Mouse (Mus musculus) heart, embryonic 13.5 days (tissue): ENCODE measurements around the gene Rarb. TPM values are rescaled to one million over a fixed set of nuclear protein-coding genes. Genes with fewer than 3 reads are reported as not detected.

Experiments
- ATAC-seq: fragments of 200-750 bp; cut with Nextera tagmentation; 2 replicates; pipeline ENCODE4 v1.8.0; 2017; ENCODE audit warnings: moderate TSS enrichment; ENCODE audit not compliant: insufficient number of reproducible peaks, low FRiP score, low TSS enrichment; ENCODE audit errors: extremely low read depth
- H3K27ac ChIP-seq: fragments of 300-500 bp; sonication (generic); replicated peaks from 2 replicates; pipeline ENCODE4 v1.5.1; 2015; ENCODE audit warnings: moderate library complexity, mild to moderate bottlenecking, inconsistent platforms
- H3K27me3 ChIP-seq: fragments of 300-500 bp; sonication (generic); replicated peaks from 2 replicates; pipeline ENCODE4 v1.6.1; 2015; ENCODE audit warnings: mild to moderate bottlenecking, inconsistent platforms
- H3K36me3 ChIP-seq: fragments of 300-500 bp; sonication (generic); 2 replicates; pipeline ENCODE4 v1.6.1; 2015; ENCODE audit warnings: mild to moderate bottlenecking, inconsistent platforms
- H3K4me1 ChIP-seq: fragments of 300-500 bp; sonication (generic); 2 replicates; pipeline ENCODE4 v1.6.1; 2015; ENCODE audit warnings: inconsistent platforms
- H3K4me2 ChIP-seq: fragments of 300-500 bp; sonication (generic); 2 replicates; pipeline ENCODE4 v1.6.1; 2015; ENCODE audit warnings: inconsistent platforms, mild to moderate bottlenecking, moderate library complexity
- H3K4me3 ChIP-seq: fragments of 300-500 bp; sonication (generic); 2 replicates; pipeline ENCODE4 v1.5.1; 2015; ENCODE audit warnings: moderate library complexity, mild to moderate bottlenecking, inconsistent platforms
- H3K9ac ChIP-seq: fragments of 300-500 bp; sonication (generic); 2 replicates; pipeline ENCODE4 v1.6.1; 2015; ENCODE audit warnings: inconsistent platforms, mild to moderate bottlenecking, moderate library complexity
- H3K9me3 ChIP-seq: fragments of 300-500 bp; sonication (generic); 2 replicates; pipeline ENCODE4 v1.6.1; 2016; ENCODE audit warnings: inconsistent platforms
- WGBS: fragments of 180-500 bp; shearing (Covaris S2); methylation state at CpG from one replicate; pipeline ENCODE4 v1.1.7; 2015; ENCODE audit warnings: mixed read lengths; 5-methylcytosine and 5-hydroxymethylcytosine counted together
- polyA plus RNA-seq: library from polyadenylated mRNA; unstranded; fragments of >200 nt; fragmentation: Nextera tagmentation; extraction: Ambion mirVana; gene quantifications from 2 replicates; pipeline ENCODE4 v1.2.1, GENCODE M21; 2015

Rarb gene
- polyA plus RNA-seq, 1 experiment from 2014 or later: 12.4 TPM

- Histone ChIP-seq H3K9ac (no peak overlapping the region), H3K4me2 (no peak overlapping the region), H3K27me3 (no peaks in the 10 kb centered on the region), H3K4me3 (no peak overlapping the region), H3K36me3 (peaks cover 9% of the 10 kb centered on the region; the same call in 1 of the 2 replicates), H3K9me3 (no peaks in the 10 kb centered on the region), H3K27ac (no peak overlapping the region), H3K4me1 (peaks cover 80% of the 10 kb centered on the region)
- WGBS: 74% methylated on average over 1 of the region's 1 CpGs
- ATAC-seq: no peak
Measured at GRCm38 (mm10) chr14:16552293-16552692, 266.7 kb downstream of the Rarb start.

GRCm38 (mm10) chr14:16551843-16552242, 267.1 kb downstream of the Rarb start:
- H3K4me2 ChIP-seq: no peak overlapping the region
- no peaks in the 10 kb centered on the region for H3K9me3 ChIP-seq
- ATAC-seq: no peak
- H3K27ac ChIP-seq: no peak overlapping the region; the same call in 1 of the 2 replicates
- no peaks in the 10 kb centered on the region for H3K27me3 ChIP-seq
- WGBS: 84% methylated on average over 1 of the region's 1 CpGs
- H3K4me1 ChIP-seq: peaks cover 80% of the 10 kb centered on the region
- peaks cover 13% of the 10 kb centered on the region for H3K36me3 ChIP-seq
- no peak overlapping the region for H3K4me3 ChIP-seq
- H3K9ac ChIP-seq: no peak overlapping the region

GRCm38 (mm10) chr14:16548200-16548576, 270.8 kb downstream of the Rarb start:
- Histone ChIP-seq H3K36me3 (peaks cover 36% of the 10 kb centered on the region), H3K4me3 (no peak overlapping the region), H3K9me3 (no peaks in the 10 kb centered on the region), H3K4me1 (peaks cover 56% of the 10 kb centered on the region), H3K9ac (no peak overlapping the region), H3K27ac (peak overlapping the region; percentile 33), H3K4me2 (no peak overlapping the region), H3K27me3 (no peaks in the 10 kb centered on the region)
- 87% methylated on average over 8 of the region's 8 CpGs for WGBS
- ATAC-seq: no peak

GRCm38 (mm10) chr14:16547492-16548199, 271.3 kb downstream of the Rarb start:
- WGBS: 60% methylated on average over 6 of the region's 6 CpGs
- no peak for ATAC-seq
- Histone ChIP-seq H3K4me3 (no peak overlapping the region), H3K27me3 (no peaks in the 10 kb centered on the region), H3K36me3 (peaks cover 37% of the 10 kb centered on the region), H3K4me2 (no peak overlapping the region), H3K9ac (no peak overlapping the region), H3K9me3 (no peaks in the 10 kb centered on the region), H3K27ac (peak overlapping the region; percentile 33), H3K4me1 (peaks cover 51% of the 10 kb centered on the region)

GRCm38 (mm10) chr14:16544995-16545394, 274.0 kb downstream of the Rarb start:
- no peak for ATAC-seq
- no peak overlapping the region for H3K4me2 ChIP-seq

GRCm38 (mm10) chr14:16541641-16542040, 277.3 kb downstream of the Rarb start:
- no peak overlapping the region for H3K9ac ChIP-seq
- H3K36me3 ChIP-seq: peaks cover 27% of the 10 kb centered on the region
- WGBS: 53% methylated on average over 1 of the region's 1 CpGs
- no peaks in the 10 kb centered on the region for H3K27me3 ChIP-seq
- peaks cover 12% of the 10 kb centered on the region for H3K4me1 ChIP-seq
- H3K27ac ChIP-seq: no peak overlapping the region
- H3K9me3 ChIP-seq: no peaks in the 10 kb centered on the region
- H3K4me3 ChIP-seq: no peak overlapping the region
- H3K4me2 ChIP-seq: no peak overlapping the region
- no peak for ATAC-seq

More at GRCm38 (mm10) chr14:16544995-16545394, 274.0 kb downstream of the Rarb start:
- H3K4me3 ChIP-seq: no peak overlapping the region
- no peaks in the 10 kb centered on the region for H3K9me3 ChIP-seq
- H3K27me3 ChIP-seq: no peaks in the 10 kb centered on the region
- H3K27ac ChIP-seq: no peak overlapping the region
- H3K4me1 ChIP-seq: peaks cover 41% of the 10 kb centered on the region
- H3K9ac ChIP-seq: no peak overlapping the region
- WGBS: 75% methylated on average over 2 of the region's 2 CpGs
- peaks cover 41% of the 10 kb centered on the region for H3K36me3 ChIP-seq

- peaks cover 16% of the 10 kb centered on the region for H3K36me3 ChIP-seq
- no peak for ATAC-seq
- no peak overlapping the region for H3K4me2 ChIP-seq
- H3K4me3 ChIP-seq: no peak overlapping the region
- WGBS: 54% methylated on average over 4 of the region's 4 CpGs
- H3K9me3 ChIP-seq: no peaks in the 10 kb centered on the region
- H3K27ac ChIP-seq: no peak overlapping the region
- no peaks in the 10 kb centered on the region for H3K27me3 ChIP-seq
- no peak overlapping the region for H3K9ac ChIP-seq
- 0 out of 2 replicates have a peak, but pooled peaks cover under 1% of the 10 kb centered on the region for H3K4me1 ChIP-seq
Measured at GRCm38 (mm10) chr14:16537433-16537832, 281.5 kb downstream of the Rarb start.

GRCm38 (mm10) chr14:16528631-16529030, 290.3 kb downstream of the Rarb start:
- H3K27me3 ChIP-seq: no peaks in the 10 kb centered on the region
- H3K4me1 ChIP-seq: 0 out of 2 replicates have a peak, but pooled peaks cover 5% of the 10 kb centered on the region
- no peak overlapping the region for H3K4me2 ChIP-seq
- no peak for ATAC-seq
- no peak overlapping the region for H3K9ac ChIP-seq
- no peak overlapping the region for H3K4me3 ChIP-seq
- H3K9me3 ChIP-seq: no peaks in the 10 kb centered on the region
- no peak overlapping the region for H3K27ac ChIP-seq
- peaks cover 5% of the 10 kb centered on the region; the same call in 1 of the 2 replicates for H3K36me3 ChIP-seq
- WGBS: 52% methylated on average over 2 of the region's 2 CpGs

- 78% methylated on average over 3 of the region's 3 CpGs for WGBS
- 0 out of 2 replicates have a peak, but pooled peaks cover 5% of the 10 kb centered on the region for H3K4me1 ChIP-seq
- peaks cover under 1% of the 10 kb centered on the region; the same call in 1 of the 2 replicates for H3K36me3 ChIP-seq
- no peak overlapping the region for H3K4me3 ChIP-seq
- no peak for ATAC-seq
- no peak overlapping the region for H3K9ac ChIP-seq
- no peaks in the 10 kb centered on the region for H3K9me3 ChIP-seq
- no peaks in the 10 kb centered on the region for H3K27me3 ChIP-seq
- H3K4me2 ChIP-seq: no peak overlapping the region
- no peak overlapping the region for H3K27ac ChIP-seq
Measured at GRCm38 (mm10) chr14:16526120-16526519, 292.8 kb downstream of the Rarb start.

GRCm38 (mm10) chr14:16525137-16525924, 293.6 kb downstream of the Rarb start:
- Histone ChIP-seq H3K9me3 (no peaks in the 10 kb centered on the region), H3K27ac (no peak overlapping the region), H3K4me2 (no peak overlapping the region), H3K9ac (no peak overlapping the region), H3K4me1 (0 out of 2 replicates have a peak, but pooled peaks cover 5% of the 10 kb centered on the region), H3K27me3 (no peaks in the 10 kb centered on the region), H3K36me3 (peaks cover 2% of the 10 kb centered on the region; the same call in 1 of the 2 replicates), H3K4me3 (no peak overlapping the region)
- 74% methylated on average over 5 of the region's 5 CpGs for WGBS
- no peak for ATAC-seq

- WGBS: 76% methylated on average over 3 of the region's 3 CpGs
- H3K4me3 ChIP-seq: no peak overlapping the region
- H3K4me2 ChIP-seq: no peak overlapping the region
- no peak for ATAC-seq
- no peak overlapping the region for H3K9ac ChIP-seq
- peaks cover 21% of the 10 kb centered on the region for H3K4me1 ChIP-seq
- H3K36me3 ChIP-seq: peaks cover 2% of the 10 kb centered on the region; the same call in 1 of the 2 replicates
- no peaks in the 10 kb centered on the region for H3K27me3 ChIP-seq
- H3K27ac ChIP-seq: no peak overlapping the region
- no peaks in the 10 kb centered on the region for H3K9me3 ChIP-seq
Measured at GRCm38 (mm10) chr14:16522852-16523251, 296.1 kb downstream of the Rarb start.
